Mouse (Mus musculus): Measurements from ENCODE around the gene Fhod1. TPM values are rescaled to one million over a fixed set of nuclear protein-coding genes. Genes with fewer than 3 reads are reported as not detected.
A peak's percentile ranks its signal among the peaks of the same experiment; 100 is the strongest.

Gene Fhod1
- polyA plus RNA-seq, 1 experiment from 2014 or later, result 1.4 TPM

DNA sequence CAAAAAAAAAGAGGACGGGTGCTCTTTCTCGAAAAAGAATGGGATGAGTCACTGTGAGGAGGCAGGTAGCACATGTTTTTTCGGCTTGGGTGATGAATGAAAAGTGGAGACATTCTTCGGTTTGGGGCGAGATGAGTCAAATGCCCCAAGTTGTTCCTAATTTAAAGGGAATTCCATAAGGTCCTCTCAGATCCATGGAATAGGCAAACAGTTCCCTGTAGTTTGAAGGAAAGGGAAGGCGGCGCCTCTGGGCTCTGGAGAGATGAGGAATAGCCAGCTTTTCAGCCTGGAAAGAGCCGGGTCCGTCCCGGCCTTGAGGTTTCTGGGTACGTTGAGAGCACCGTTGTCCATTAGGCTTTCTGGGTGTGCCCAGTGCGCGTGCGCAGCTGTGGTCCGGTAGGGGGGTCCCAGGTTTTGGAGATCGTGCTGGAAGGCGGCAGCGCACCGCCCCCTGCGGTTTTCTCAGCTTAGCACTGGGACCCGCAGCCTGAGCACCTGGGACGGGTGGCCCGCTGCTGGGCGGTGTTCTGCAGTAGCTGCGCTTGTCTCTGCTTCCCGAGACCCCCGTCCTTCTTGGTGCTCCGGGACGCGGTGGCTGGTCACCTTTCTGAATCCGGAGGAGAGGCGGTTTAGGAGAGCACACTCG lies 820 bp upstream of the Fhod1 start, which contains the start of gene Slc9a5:
Slc9a5 (plus strand) TSS at position 394 of the 646 bp plus-strand sequence.
- Histone ChIP-seq H3K9me3 (replicated peaks) (no peaks in the 10 kb centered on the region), H3K4me3 (peak within 1 kb of the TSS; percentile 88), H3K36me3 (no peaks in the 10 kb centered on the region), H3K9ac (peak within 1 kb of the TSS; percentile 80), H3K4me2 (peak within 1 kb of the TSS; percentile 97), H3K27ac (peak within 1 kb of the TSS; percentile 93), H3K4me1 (replicated peaks) (peaks cover 60% of the 10 kb centered on the region), H3K27me3 (no peaks in the 10 kb centered on the region)
- no peak for ATAC-seq (replicated peaks; ENCODE audit: insufficient number of reproducible peaks, insufficient read depth, low FRiP score, low read depth)
- WGBS, result under 1% methylated on average over 34 of the region's 34 CpGs

DNA sequence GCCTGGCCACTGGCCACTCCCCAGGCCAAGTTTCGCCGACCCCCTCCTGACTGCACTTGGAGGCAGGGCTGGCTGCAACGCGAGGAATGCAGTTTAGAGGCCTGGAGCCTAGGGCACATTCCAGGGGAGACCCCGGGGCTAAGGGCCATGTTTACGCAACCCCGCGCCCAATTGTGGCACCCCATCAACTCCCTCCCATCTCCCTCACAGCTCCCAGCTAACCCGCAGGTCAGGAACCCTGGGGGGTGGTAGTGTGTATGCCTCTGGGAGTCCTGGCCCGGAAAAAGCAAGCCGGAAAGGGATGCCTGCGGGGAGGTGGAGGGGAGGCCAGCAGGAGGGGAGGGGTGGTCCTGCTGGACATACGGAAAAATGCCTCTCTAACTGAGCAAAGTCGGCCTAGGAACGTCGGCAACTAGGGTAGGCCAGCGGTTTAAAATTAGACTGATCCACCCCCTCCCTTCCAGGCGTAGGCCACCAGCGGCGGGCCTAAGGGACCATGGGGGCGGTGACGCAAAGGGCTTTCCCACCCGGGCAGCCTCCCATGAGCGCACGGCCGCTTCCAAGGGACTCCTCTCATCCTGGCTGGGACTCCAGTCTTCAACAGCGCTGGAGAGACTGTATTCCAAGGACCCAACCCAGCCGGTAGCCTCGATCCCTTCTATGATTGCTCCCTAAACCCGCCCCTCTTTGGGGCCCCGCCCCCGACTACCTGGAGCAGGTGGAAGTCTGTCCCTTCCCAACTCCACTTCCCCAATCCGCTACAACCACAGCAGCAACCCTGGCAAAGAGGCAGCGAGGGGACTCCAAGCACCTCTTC lies 934 bp downstream of the Fhod1 start:
- under 1% methylated on average over 34 of the region's 34 CpGs for WGBS
- Histone ChIP-seq H3K4me3 (peak overlapping the region; percentile 88), H3K4me2 (peak overlapping the region; percentile 97), H3K4me1 (replicated peaks) (peaks cover 62% of the 10 kb centered on the region), H3K27ac (peak overlapping the region; percentile 93), H3K27me3 (no peaks in the 10 kb centered on the region), H3K9me3 (replicated peaks) (no peaks in the 10 kb centered on the region), H3K9ac (peak overlapping the region; percentile 80), H3K36me3 (no peaks in the 10 kb centered on the region)
- ATAC-seq (replicated peaks; ENCODE audit: insufficient number of reproducible peaks, insufficient read depth, low FRiP score, low read depth), result peak; percentile 50

DNA sequence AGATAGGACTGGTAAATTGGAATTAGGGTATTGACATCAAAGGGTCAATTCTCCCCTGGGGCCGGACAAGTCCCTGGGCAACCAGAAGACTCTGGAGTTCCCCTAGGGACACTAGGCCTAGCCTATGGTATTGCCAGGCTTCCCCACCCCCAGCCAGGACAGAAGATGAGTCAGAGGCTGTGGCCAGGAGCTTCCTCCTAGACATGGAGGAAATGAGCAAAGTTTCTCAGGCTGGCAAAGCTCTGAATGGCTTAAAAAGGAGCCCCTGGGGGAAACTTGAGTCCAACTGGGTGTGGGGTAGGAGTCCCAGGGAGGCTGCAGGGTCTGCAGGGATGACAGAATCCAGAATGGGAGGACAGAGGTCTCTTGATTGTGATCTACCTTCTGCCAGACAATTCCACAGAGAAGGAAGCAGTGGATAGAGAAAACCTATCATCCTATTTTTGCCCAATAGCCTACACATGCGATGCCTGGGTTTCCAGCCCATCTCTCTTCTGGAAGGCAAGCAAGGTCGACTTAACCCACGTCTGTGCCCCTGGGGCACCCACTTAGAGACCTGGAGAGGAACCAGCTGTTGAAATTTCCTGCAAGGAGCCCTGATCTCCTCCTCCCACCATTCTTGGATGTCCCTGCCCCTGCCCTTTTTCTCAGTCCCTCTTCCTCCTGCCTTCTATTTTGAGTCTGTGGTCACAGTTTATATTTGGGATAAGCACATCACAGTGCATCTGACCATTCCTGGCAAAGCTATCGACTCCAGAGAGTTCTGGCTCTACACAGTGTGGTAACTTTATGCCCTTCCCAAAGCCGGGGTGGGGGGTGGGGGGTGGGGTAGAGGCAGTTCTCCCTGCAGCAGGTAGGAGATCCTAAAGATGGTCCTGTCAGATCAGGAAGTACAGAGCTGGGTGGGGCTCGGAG lies 2.4 kb downstream of the Fhod1 start:
- peak overlapping the region; percentile 88; the same call in 1 of the 2 replicates for H3K4me3 ChIP-seq

DNA sequence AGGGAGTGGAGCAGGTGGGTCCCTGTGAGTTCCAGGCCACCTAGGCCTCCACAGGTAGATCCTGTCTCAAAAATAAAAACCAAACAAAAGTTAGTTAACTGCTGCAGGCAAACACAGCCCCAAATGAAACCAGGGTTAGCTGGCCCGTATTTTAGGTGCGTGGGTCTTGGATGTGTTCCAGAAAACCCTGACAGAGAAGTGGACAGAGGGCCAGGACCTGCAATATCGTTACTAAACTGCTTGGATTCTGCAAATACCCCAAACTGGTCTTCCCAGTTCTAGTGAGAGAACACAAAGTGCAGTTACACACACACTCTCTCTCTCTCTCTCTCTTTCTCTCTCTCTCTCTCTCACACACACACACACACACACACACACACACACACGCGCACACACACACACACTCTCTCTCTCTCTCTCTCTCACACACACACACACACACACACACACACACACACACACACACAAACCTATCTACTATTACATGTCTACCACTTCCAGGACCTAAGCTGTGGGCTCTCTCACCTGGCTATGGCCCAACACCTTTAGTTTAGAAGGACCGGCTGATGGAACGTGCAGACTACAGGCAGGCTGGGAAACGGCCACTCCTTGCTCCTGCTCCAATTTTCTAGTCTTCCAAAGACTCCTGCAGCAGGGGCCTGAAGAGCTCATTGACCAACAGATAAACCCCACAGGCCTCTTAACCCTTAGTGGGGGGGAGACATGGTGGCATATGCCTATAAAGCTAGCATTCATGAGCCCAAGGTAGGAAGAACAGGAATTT lies 3.8 kb downstream of the Fhod1 start:
- Histone ChIP-seq H3K4me1 (replicated peaks) (peaks cover 73% of the 10 kb centered on the region), H3K27ac (peak overlapping the region; percentile 31; the same call in 1 of the 2 replicates), H3K4me2 (peak overlapping the region; percentile 97; the same call in 1 of the 2 replicates), H3K9me3 (replicated peaks) (no peaks in the 10 kb centered on the region), H3K27me3 (no peaks in the 10 kb centered on the region), H3K36me3 (no peaks in the 10 kb centered on the region), H3K9ac (peak overlapping the region; percentile 17; the same call in 1 of the 2 replicates), H3K4me3 (no peak overlapping the region)
- no peak for ATAC-seq (replicated peaks; ENCODE audit: insufficient number of reproducible peaks, insufficient read depth, low FRiP score, low read depth)
- WGBS, result 50% methylated on average over 8 of the region's 8 CpGs

More for the DNA sequence above, 2.4 kb downstream of the Fhod1 start:
- H3K4me2 ChIP-seq, result peak overlapping the region; percentile 97
- H3K27me3 ChIP-seq, result no peaks in the 10 kb centered on the region
- WGBS, result 33% methylated on average over 7 of the region's 7 CpGs
- H3K9ac ChIP-seq, result 0 out of 2 replicates have a peak overlapping the region, but pooled peaks have one; percentile 20
- peaks cover 73% of the 10 kb centered on the region for H3K4me1 ChIP-seq (replicated peaks)
- no peak for ATAC-seq (replicated peaks; ENCODE audit: insufficient number of reproducible peaks, insufficient read depth, low FRiP score, low read depth)
- no peaks in the 10 kb centered on the region for H3K9me3 ChIP-seq (replicated peaks)
- no peaks in the 10 kb centered on the region for H3K36me3 ChIP-seq
- H3K27ac ChIP-seq, result peak overlapping the region; percentile 43

DNA sequence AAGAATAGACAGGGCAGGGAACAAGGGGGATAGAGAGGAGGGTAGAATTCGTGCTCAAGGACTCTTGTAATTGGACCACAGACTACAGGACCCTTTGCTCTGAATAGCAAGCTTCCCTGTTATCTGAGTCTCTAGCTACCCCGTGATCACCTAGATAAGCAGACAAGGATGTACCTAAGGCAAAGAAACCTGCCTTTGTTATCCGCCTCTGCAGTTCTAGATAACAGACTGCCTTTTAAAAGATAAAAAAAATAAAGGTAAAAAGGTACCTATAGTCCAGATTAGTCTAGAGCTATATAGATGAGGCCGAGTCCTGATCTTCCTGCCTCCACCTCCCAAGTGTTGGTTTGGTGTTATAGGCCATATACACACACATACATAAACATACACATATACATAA lies 5.0 kb downstream of the Fhod1 start:
- H3K9ac ChIP-seq, result no peak overlapping the region
- 74% methylated on average over 4 of the region's 4 CpGs for WGBS
- H3K27me3 ChIP-seq, result no peaks in the 10 kb centered on the region
- H3K4me2 ChIP-seq, result no peak overlapping the region
- peaks cover 3% of the 10 kb centered on the region for H3K36me3 ChIP-seq
- H3K4me1 ChIP-seq (replicated peaks), result peaks cover 73% of the 10 kb centered on the region
- no peak overlapping the region for H3K4me3 ChIP-seq
- H3K9me3 ChIP-seq (replicated peaks), result no peaks in the 10 kb centered on the region
- no peak for ATAC-seq (replicated peaks; ENCODE audit: insufficient number of reproducible peaks, insufficient read depth, low FRiP score, low read depth)
- H3K27ac ChIP-seq, result no peak overlapping the region

DNA sequence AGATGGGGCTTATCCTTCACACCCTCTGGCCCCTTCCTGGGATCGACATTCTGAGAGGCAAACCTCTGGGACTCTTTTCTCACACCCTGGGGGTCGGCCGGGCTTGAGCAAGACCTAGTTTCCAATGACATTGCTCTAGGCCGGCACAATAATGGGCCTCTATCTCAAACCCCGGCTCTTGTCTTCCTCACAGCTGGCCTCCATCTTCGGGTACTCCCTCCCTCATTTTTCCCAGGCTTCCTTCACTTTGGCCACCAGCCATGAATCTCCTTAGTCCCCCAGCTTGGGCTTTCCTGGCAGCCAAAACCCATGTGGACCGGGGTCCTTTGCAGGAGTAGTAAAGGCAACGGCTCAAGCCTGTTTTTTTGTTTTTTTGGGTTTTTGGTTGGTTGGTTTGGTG lies 6.4 kb downstream of the Fhod1 start:
- no peaks in the 10 kb centered on the region for H3K9me3 ChIP-seq (replicated peaks)
- 22% methylated on average over 8 of the region's 8 CpGs for WGBS

DNA sequence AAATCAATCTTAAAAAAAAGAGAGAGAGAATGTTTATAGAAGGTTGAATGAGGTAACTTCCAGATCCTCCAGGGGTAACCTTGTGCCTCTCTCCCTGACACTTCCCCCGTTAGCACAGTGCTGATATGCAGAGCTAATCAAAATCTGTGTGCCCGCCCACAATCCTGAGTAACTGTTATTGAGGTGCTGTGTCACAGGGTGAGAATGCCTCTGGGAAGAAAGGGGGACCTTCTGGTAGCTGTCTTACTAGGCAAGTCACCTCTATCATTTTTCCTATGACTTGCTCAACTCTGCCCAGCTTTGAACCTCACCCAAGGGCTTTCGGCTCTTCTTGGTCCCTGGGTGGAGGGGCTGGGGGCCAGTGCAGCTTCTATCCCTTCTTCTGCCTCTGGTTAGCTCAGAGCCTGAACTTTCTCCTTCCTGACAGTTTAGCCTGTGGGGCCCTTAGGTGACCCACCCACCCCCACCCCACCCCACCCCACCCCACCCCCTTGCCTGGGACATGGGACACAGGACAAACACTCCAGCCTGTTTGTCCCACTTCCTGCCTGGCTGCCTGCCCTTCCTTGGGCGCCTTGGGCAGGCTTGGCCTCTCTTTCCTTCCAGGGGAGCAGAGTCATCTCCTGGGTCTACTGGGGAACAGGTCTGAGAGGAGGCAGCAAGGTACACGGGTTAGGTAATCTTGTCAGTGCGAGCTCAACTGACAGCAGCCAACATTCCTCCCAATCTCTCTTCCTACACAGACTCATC lies 7.7 kb downstream of the Fhod1 start:
- H3K27ac ChIP-seq, result peak overlapping the region; percentile 65
- WGBS, result 51% methylated on average over 6 of the region's 6 CpGs
- peak; percentile 18; the same call in 1 of the 2 replicates for ATAC-seq (replicated peaks; ENCODE audit: insufficient number of reproducible peaks, insufficient read depth, low FRiP score, low read depth)
- H3K9me3 ChIP-seq (replicated peaks), result no peaks in the 10 kb centered on the region
- H3K9ac ChIP-seq, result no peak overlapping the region
- H3K27me3 ChIP-seq, result no peaks in the 10 kb centered on the region
- no peak overlapping the region for H3K4me3 ChIP-seq
- H3K36me3 ChIP-seq, result peaks cover 26% of the 10 kb centered on the region
- H3K4me2 ChIP-seq, result no peak overlapping the region
- peaks cover 49% of the 10 kb centered on the region for H3K4me1 ChIP-seq (replicated peaks)

More for the DNA sequence above, 6.4 kb downstream of the Fhod1 start:
- Histone ChIP-seq H3K4me2 (0 out of 2 replicates have a peak overlapping the region, but pooled peaks have one; percentile 10), H3K4me3 (no peak overlapping the region), H3K27me3 (no peaks in the 10 kb centered on the region), H3K27ac (peak overlapping the region; percentile 65), H3K9ac (no peak overlapping the region), H3K4me1 (replicated peaks) (peaks cover 63% of the 10 kb centered on the region), H3K36me3 (peaks cover 16% of the 10 kb centered on the region)
- ATAC-seq (replicated peaks; ENCODE audit: insufficient number of reproducible peaks, insufficient read depth, low FRiP score, low read depth), result no peak; the same call in 1 of the 2 replicates

DNA sequence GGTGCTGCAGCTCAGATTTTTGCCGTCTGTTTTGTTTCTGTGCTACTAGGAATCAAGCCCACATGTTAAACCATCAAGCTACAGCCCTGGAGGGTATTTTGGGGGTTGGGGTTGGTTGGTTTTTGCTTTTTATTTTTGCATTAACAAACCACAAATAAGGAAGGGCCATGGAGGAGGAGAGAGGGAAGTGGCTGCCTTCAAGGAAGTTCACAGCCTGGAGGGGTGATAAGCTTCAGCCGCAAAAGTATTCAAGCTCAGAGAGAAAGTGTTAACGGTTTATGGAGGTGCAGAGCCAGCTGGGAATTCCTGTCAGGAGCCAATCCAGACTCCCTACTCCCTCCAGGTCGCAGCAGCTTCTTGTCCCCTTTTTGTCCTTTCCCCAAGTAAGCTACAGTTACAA lies 8.8 kb downstream of the Fhod1 start:
- H3K9ac ChIP-seq, result no peak overlapping the region
- WGBS, result 15% methylated on average over 4 of the region's 4 CpGs

DNA sequence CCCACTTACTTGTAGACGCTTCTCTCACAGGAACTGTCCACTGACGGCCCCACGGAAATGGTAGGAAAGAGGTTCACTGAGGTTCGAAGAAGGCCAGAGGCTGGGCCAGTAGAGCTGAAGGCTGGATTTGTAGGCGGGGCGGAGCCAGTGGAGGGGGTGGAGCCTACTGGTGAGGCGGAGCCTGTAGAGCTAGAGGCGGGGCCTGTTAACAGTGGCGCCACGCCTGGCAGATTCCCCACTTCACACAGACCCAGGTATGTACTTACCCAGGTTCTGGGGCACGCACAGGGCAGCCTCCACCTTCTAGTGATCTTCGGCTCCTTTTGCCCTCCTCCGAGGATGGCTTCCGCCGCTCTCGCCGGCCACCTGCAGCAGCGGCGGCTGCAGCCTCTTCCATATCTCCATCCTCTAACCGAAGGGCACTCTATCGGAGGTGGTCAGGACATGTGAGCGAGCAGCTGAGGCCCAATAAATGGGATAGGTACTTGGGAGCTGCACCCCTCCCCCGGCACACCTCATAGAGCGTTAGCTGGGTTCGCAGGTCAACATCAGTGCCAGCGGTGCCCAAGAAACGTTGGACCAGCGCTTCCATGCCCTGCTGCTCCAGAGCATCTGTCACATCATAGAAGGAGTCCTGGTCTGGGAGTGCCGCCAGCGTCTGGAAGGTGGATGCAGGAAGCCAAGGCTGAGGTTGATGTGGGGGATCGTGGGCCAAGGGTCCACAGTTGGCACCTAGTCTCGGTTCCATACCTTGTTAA lies 11.2 kb downstream of the Fhod1 start:
- Histone ChIP-seq H3K36me3 (peaks cover 59% of the 10 kb centered on the region), H3K4me2 (no peak overlapping the region), H3K27me3 (no peaks in the 10 kb centered on the region), H3K4me3 (no peak overlapping the region), H3K4me1 (replicated peaks) (peaks cover 33% of the 10 kb centered on the region), H3K9ac (no peak overlapping the region), H3K27ac (no peak overlapping the region), H3K9me3 (replicated peaks) (no peaks in the 10 kb centered on the region)
- WGBS, result 73% methylated on average over 32 of the region's 32 CpGs
- no peak for ATAC-seq (replicated peaks; ENCODE audit: insufficient number of reproducible peaks, insufficient read depth, low FRiP score, low read depth)

More for the DNA sequence above, 8.8 kb downstream of the Fhod1 start:
- Histone ChIP-seq H3K27me3 (no peaks in the 10 kb centered on the region), H3K4me1 (replicated peaks) (peaks cover 39% of the 10 kb centered on the region), H3K4me2 (no peak overlapping the region), H3K9me3 (replicated peaks) (no peaks in the 10 kb centered on the region), H3K27ac (peak overlapping the region; percentile 65), H3K36me3 (peaks cover 36% of the 10 kb centered on the region), H3K4me3 (no peak overlapping the region)
- no peak for ATAC-seq (replicated peaks; ENCODE audit: insufficient number of reproducible peaks, insufficient read depth, low FRiP score, low read depth)
